Mouse (Mus musculus) MEL (cell line): ENCODE measurements at regions not wholly inside any gene's neighbourhood (a gene's known extent, or its start where the extent isn't known, plus 50 kb on each side); places are given as distances from the start of the nearest gene placed in this dataset.

Source experiments
- CTCF ChIP-seq, 3 experiments: IDR thresholded peaks in 2 of 3; conservative IDR thresholded peaks in 1 of 3; 2 replicates each; pipeline ENCODE4 v1.5.1; 2011 to 2012; ENCODE audit warnings: low read length in 3 of 3, low read depth in 2 of 3, mild to moderate bottlenecking in 2 of 3, improper control_type of control experiment in 1 of 3, inconsistent platforms in 1 of 3, mixed read lengths in 1 of 3, moderate library complexity in 1 of 3; ENCODE audit not compliant: control insufficient read depth in 1 of 3, insufficient read depth in 1 of 3, poor library complexity in 1 of 3, severe bottlenecking in 1 of 3
- POLR2A ChIP-seq, 2 experiments: IDR thresholded peaks; 2 replicates each; pipeline ENCODE4 v1.6.1; 2011 to 2012; ENCODE audit warnings: low read length in 2 of 2, mild to moderate bottlenecking in 2 of 2, control low read depth in 1 of 2, improper control_type of control experiment in 1 of 2, low read depth in 1 of 2, moderate library complexity in 1 of 2; ENCODE audit not compliant: control insufficient read depth in 1 of 2, insufficient read depth in 1 of 2, poor library complexity in 1 of 2
- USF2 ChIP-seq, 2 experiments: IDR thresholded peaks; 2 replicates each; pipeline ENCODE4 v1.6.1; 2011 to 2012; ENCODE audit warnings: improper control_type of control experiment in 2 of 2, low read length in 2 of 2, borderline replicate concordance in 1 of 2, inconsistent platforms in 1 of 2, low read depth in 1 of 2, mild to moderate bottlenecking in 1 of 2; ENCODE audit not compliant: insufficient read depth in 1 of 2

DNA sequence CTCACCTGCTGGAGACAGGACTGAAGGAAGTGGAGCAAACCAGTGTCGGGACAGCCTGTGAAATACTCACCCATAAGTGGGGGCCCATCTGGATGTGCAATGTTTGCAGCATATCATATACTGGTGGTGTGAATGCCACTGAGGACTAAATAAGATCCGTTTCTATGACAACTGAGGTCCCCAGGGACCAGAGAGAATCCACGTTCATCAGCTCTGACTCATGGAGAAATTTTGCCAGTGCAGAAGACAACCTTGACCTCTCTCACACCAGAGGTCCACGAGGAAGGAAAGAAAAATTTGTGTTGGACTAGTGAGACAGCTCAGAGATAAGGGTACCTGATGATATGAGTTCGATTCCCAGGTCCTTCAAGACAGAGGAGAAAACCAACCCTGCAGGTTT, 73.6 kb downstream of the Spesp1 start:
- no peak for TF ChIP-seq POLR2A (IDR thresholded peaks at IDR 0.05; ENCODE audit: control insufficient read depth in 1 of 2, insufficient read depth in 1 of 2, low read depth in 1 of 2, low read length in 2 of 2, poor library complexity in 1 of 2)
- TF ChIP-seq USF2 (IDR thresholded peaks at IDR 0.05; ENCODE audit: borderline replicate concordance in 1 of 2, insufficient read depth in 1 of 2, low read depth in 1 of 2, low read length in 2 of 2), result no peak
- TF ChIP-seq CTCF (IDR thresholded peaks at IDR 0.05 in 2 of 3, conservative IDR thresholded peaks at IDR 0.05 in 1 of 3; ENCODE audit: control insufficient read depth in 1 of 3, insufficient read depth in 1 of 3, low read depth in 2 of 3, low read length in 3 of 3, poor library complexity in 1 of 3, severe bottlenecking in 1 of 3), result no peak
